9 mouse cellular contexts compared by ENCODE assay signal in genomic region chr19:27450458-27450857, GRCm38 (mm10). TPM values are rescaled to one million over a fixed set of nuclear protein-coding genes. Genes with fewer than 3 reads are reported as not detected.
DNase-seq lines count a peak whose midpoint lies in the region; ATAC-seq and TF ChIP-seq lines count a peak whose summit lies in the region.
"Had no signal": no experiment of that assay in that cellular context is flagged by ENCODE, and none has a peak within 500 bp of the region (broad histone marks: within the 10 kb centered on the region; RNA-seq: fewer than 3 reads in every experiment).

No protein-coding gene starts in this region.

- H3K4me1 ChIP-seq in heart, embryonic 11.5 days (ENCODE audit: control insufficient read depth, insufficient read depth, low read length): no peaks in the 10 kb centered on the region
- no peaks in the 10 kb centered on the region for H3K4me1 ChIP-seq in embryonic fibroblast, embryonic 13.5 days (ENCODE audit: control insufficient read depth, insufficient read depth, low read length)
- 0 out of 2 replicates have a peak, but pooled peaks cover 5% of the 10 kb centered on the region for H3K4me1 ChIP-seq in hindbrain, embryonic 15.5 days (replicated peaks)
- H3K4me1 ChIP-seq in testis, adult 2 months (ENCODE audit: control insufficient read depth, insufficient read depth, low read length): no peaks in the 10 kb centered on the region
- H3K4me1 ChIP-seq: liver, embryonic 13.5 days had no signal

- no peak for TF ChIP-seq POLR2A in embryonic fibroblast, embryonic 13.5 days (IDR thresholded peaks at IDR 0.05; ENCODE audit: low read depth, low read length)
- TF ChIP-seq POLR2A in testis, adult 2 months (IDR thresholded peaks at IDR 0.05; ENCODE audit: control insufficient read depth, low read depth, low read length): no peak

- intact Hi-C loops in left cerebral cortex, postnatal 4 days (cut with DNase I): no loop called here

- WGBS in heart, embryonic 11.5 days (ENCODE audit: insufficient replicate concordance): 31% methylated on average over 4 of the region's 4 CpGs
- 25% methylated on average over 4 of the region's 4 CpGs for WGBS in hindbrain, embryonic 15.5 days

- DNase-seq in heart, adult 11 months: peak; percentile 64
- DNase-seq in adrenal gland, postnatal 10 days: peak; percentile 81
- peak; percentile 85 for DNase-seq in left cerebral cortex, postnatal 4 days
- peak; percentile 41 for DNase-seq in naive thymus-derived CD4-positive, alpha-beta T cell, adult 2 months (ENCODE audit: low read depth)
- DNase-seq: liver, embryonic 13.5 days had no signal

- H3K4me2 ChIP-seq in heart, embryonic 11.5 days: no peak overlapping the region
- no peak overlapping the region for H3K4me2 ChIP-seq in hindbrain, embryonic 15.5 days
- H3K4me2 ChIP-seq: liver, embryonic 13.5 days had no signal

- H3K27ac ChIP-seq in heart, embryonic 11.5 days (ENCODE audit: low read depth, low read length): no peak overlapping the region
- no peak overlapping the region for H3K27ac ChIP-seq in embryonic fibroblast, embryonic 13.5 days (ENCODE audit: insufficient read depth, low read length)
- no peak overlapping the region for H3K27ac ChIP-seq in hindbrain, embryonic 15.5 days (replicated peaks)
- no peak overlapping the region for H3K27ac ChIP-seq in testis, adult 2 months (ENCODE audit: control insufficient read depth, insufficient read depth, low read depth, low read length)
- H3K27ac ChIP-seq: liver, embryonic 13.5 days had no signal

- no peaks in the 10 kb centered on the region for H3K36me3 ChIP-seq in heart, embryonic 11.5 days (ENCODE audit: control insufficient read depth, insufficient read depth, low read length)
- no peaks in the 10 kb centered on the region for H3K36me3 ChIP-seq in hindbrain, embryonic 15.5 days
- no peaks in the 10 kb centered on the region for H3K36me3 ChIP-seq in testis, adult 2 months (ENCODE audit: control insufficient read depth, insufficient read depth, low read length)
- H3K36me3 ChIP-seq: liver, embryonic 13.5 days had no signal

- no peaks in the 10 kb centered on the region for H3K27me3 ChIP-seq in heart, embryonic 11.5 days (ENCODE audit: control insufficient read depth, insufficient read depth, low read length)
- H3K27me3 ChIP-seq in hindbrain, embryonic 15.5 days: no peaks in the 10 kb centered on the region
- no peaks in the 10 kb centered on the region for H3K27me3 ChIP-seq in testis, adult 2 months (ENCODE audit: control insufficient read depth, insufficient read depth, low read length)
- H3K27me3 ChIP-seq: liver, embryonic 13.5 days had no signal

- no peak overlapping the region for H3K4me3 ChIP-seq in heart, embryonic 11.5 days (ENCODE audit: low read depth, low read length)
- H3K4me3 ChIP-seq in embryonic fibroblast, embryonic 13.5 days (ENCODE audit: insufficient read depth, low read length): no peak overlapping the region
- no peak overlapping the region for H3K4me3 ChIP-seq in hindbrain, embryonic 15.5 days
- H3K4me3 ChIP-seq in testis, adult 2 months (ENCODE audit: control insufficient read depth, low read depth, low read length): no peak overlapping the region
- H3K4me3 ChIP-seq: liver, embryonic 13.5 days had no signal

- TF ChIP-seq CTCF in embryonic fibroblast, embryonic 13.5 days (IDR thresholded peaks at IDR 0.05; ENCODE audit: borderline replicate concordance, insufficient read depth, low read length): peak; percentile 71
- TF ChIP-seq CTCF in testis, adult 2 months (IDR thresholded peaks at IDR 0.05; ENCODE audit: control insufficient read depth, insufficient read depth, insufficient replicate concordance, low read depth, low read length): peak; percentile 64; the same call in 1 of the 2 replicates

- ATAC-seq in heart, embryonic 11.5 days (replicated peaks; ENCODE audit: insufficient number of reproducible peaks, low FRiP score, low TSS enrichment): no peak
- ATAC-seq in hindbrain, embryonic 15.5 days (ENCODE audit: low FRiP score, low read depth): peak; percentile 81

- no peak overlapping the region for H3K9ac ChIP-seq in heart, embryonic 11.5 days (ENCODE audit: low read depth, low read length)
- H3K9ac ChIP-seq in hindbrain, embryonic 15.5 days: no peak overlapping the region
- H3K9ac ChIP-seq: liver, embryonic 13.5 days had no signal

- H3K9me3 ChIP-seq in heart, embryonic 11.5 days (replicated peaks; ENCODE audit: control insufficient read depth, low read length): no peaks in the 10 kb centered on the region
- no peaks in the 10 kb centered on the region for H3K9me3 ChIP-seq in hindbrain, embryonic 15.5 days
- H3K9me3 ChIP-seq: liver, embryonic 13.5 days had no signal

RNA-seq across cellular contexts. Expression of gene Pum3, which starts 20.8 kb away (rescaled TPM):
- 65.1 and 66.5 TPM in 2 replicates for polyA plus RNA-seq in heart, embryonic 11.5 days (2014; fragmentation: Nextera tagmentation; extraction: Ambion mirVana)
- total RNA-seq in adrenal gland, postnatal 10 days (2021): 10 to 100 TPM; 79.5 to 80.5 TPM
- polyA plus RNA-seq in embryonic fibroblast, embryonic 13.5 days (2011; ENCODE audit: insufficient read length, low read depth, missing spikeins): 105 and 111 TPM in 2 replicates
- 48.8 and 52.7 TPM in 2 replicates for polyA plus RNA-seq in hindbrain, embryonic 15.5 days (2015; fragmentation: Nextera tagmentation; extraction: Ambion mirVana)
- 100 to 1,000 TPM; 103 to 121 TPM for total RNA-seq in left cerebral cortex, postnatal 4 days (2021)
- polyA plus RNA-seq in testis, adult 2 months (2012; rRNA removed): 6.9 and 7.9 TPM in 2 replicates
